Mouse (Mus musculus) heart, embryonic 14.5 days (tissue): ENCODE data around the gene Dcps. TPM values are rescaled to one million over a fixed set of nuclear protein-coding genes. Genes with fewer than 3 reads are reported as not detected.

Experiments used
- ATAC-seq: fragments of 200-750 bp; cut with Nextera tagmentation; 2 replicates; pipeline ENCODE4 v1.8.0; 2017; ENCODE audit warnings: low read depth, moderate TSS enrichment; ENCODE audit not compliant: insufficient number of reproducible peaks, insufficient read depth, low FRiP score
- H3K27ac ChIP-seq, 2 experiments: fragments of 200-500 bp in 1 of 2; fragments of 300-500 bp in 1 of 2; sonication (generic) in 1 of 2; replicated peaks in 1 of 2; 2 replicates each; pipeline ENCODE4 v1.5.1; 2012 to 2014; ENCODE audit warnings: low read depth in 2 of 2, low read length in 2 of 2, control low read depth in 1 of 2, mild to moderate bottlenecking in 1 of 2, mixed read lengths in 1 of 2; ENCODE audit not compliant: control insufficient read depth in 1 of 2, insufficient read depth in 1 of 2
- H3K27me3 ChIP-seq: fragments of 300-500 bp; sonication (generic); 2 replicates; pipeline ENCODE4 v1.6.1; 2014; ENCODE audit warnings: mild to moderate bottlenecking, low read length, control low read depth; ENCODE audit not compliant: control insufficient read depth, insufficient read depth
- H3K36me3 ChIP-seq: fragments of 300-500 bp; sonication (generic); 2 replicates; pipeline ENCODE4 v1.6.1; 2014; ENCODE audit warnings: mild to moderate bottlenecking, control low read depth, low read length, mixed read lengths; ENCODE audit not compliant: control insufficient read depth, insufficient read depth
- H3K4me1 ChIP-seq, 2 experiments: fragments of 200-500 bp in 1 of 2; fragments of 300-500 bp in 1 of 2; sonication (generic) in 1 of 2; 2 replicates each; pipeline ENCODE4 v1.6.1; 2012 to 2014; ENCODE audit warnings: low read length in 2 of 2, control low read depth in 1 of 2, mixed read lengths in 1 of 2; ENCODE audit not compliant: control insufficient read depth in 2 of 2, insufficient read depth in 2 of 2
- H3K4me2 ChIP-seq: fragments of 300-500 bp; sonication (generic); 2 replicates; pipeline ENCODE4 v1.6.1; 2014; ENCODE audit warnings: mild to moderate bottlenecking, low read length
- H3K4me3 ChIP-seq, 2 experiments: fragments of 200-500 bp in 1 of 2; fragments of 300-500 bp in 1 of 2; sonication (generic) in 1 of 2; 2 replicates each; pipeline ENCODE4 v1.5.1; 2012 to 2014; ENCODE audit warnings: low read length in 2 of 2, mild to moderate bottlenecking in 2 of 2, control low read depth in 1 of 2, low read depth in 1 of 2, moderate library complexity in 1 of 2; ENCODE audit not compliant: control insufficient read depth in 1 of 2, insufficient read depth in 1 of 2
- H3K9ac ChIP-seq: fragments of 300-500 bp; sonication (generic); 2 replicates; pipeline ENCODE4 v1.6.1; 2014; ENCODE audit warnings: mild to moderate bottlenecking, low read length
- H3K9me3 ChIP-seq: fragments of 300-500 bp; sonication (generic); 2 replicates; pipeline ENCODE4 v1.6.1; 2016; ENCODE audit warnings: low read length, control low read depth; ENCODE audit not compliant: control insufficient read depth
- WGBS: fragments of 180-500 bp; shearing (Covaris S2); extraction: QIAGEN DNeasy Blood & Tissue Kit; methylation state at CpG from one replicate; pipeline ENCODE4 v1.1.7; 2014; 5-methylcytosine and 5-hydroxymethylcytosine counted together
- polyA plus RNA-seq: library from polyadenylated mRNA; unstranded; fragments of >200 nt; fragmentation: Nextera tagmentation; extraction: Ambion mirVana; gene quantifications from 2 replicates; pipeline ENCODE4 v1.2.1, GENCODE M21; 2014

Gene Dcps
- polyA plus RNA-seq, 1 experiment from 2014 or later: 62.7 TPM

GRCm38 (mm10) chr9:35173331-35173730, 2.5 kb downstream of the Dcps start:
- H3K4me3 ChIP-seq: no peak overlapping the region
- ATAC-seq: no peak

GRCm38 (mm10) chr9:35170071-35170470, 5.8 kb downstream of the Dcps start:
- Histone ChIP-seq H3K4me3 (no peak overlapping the region), H3K27ac (no peak overlapping the region), H3K36me3 (peaks cover 20% of the 10 kb centered on the region), H3K4me2 (no peak overlapping the region), H3K4me1 (peaks cover 0 to 6% of the 10 kb centered on the region in 2 experiments; a peak in 2 of 4 replicates), H3K27me3 (no peaks in the 10 kb centered on the region), H3K9me3 (no peaks in the 10 kb centered on the region), H3K9ac (no peak overlapping the region)
- whole genome bisulfite sequencing: 89% methylated on average over 7 of the region's 7 CpGs
- no peak for ATAC-seq

More at GRCm38 (mm10) chr9:35173331-35173730, 2.5 kb downstream of the Dcps start:
- no peaks in the 10 kb centered on the region for H3K27me3 ChIP-seq
- H3K27ac ChIP-seq: no peak overlapping the region
- no peak overlapping the region for H3K9ac ChIP-seq
- H3K36me3 ChIP-seq: peaks cover 20% of the 10 kb centered on the region
- no peak overlapping the region for H3K4me2 ChIP-seq
- WGBS: 88% methylated on average over 1 of the region's 1 CpGs
- no peaks in the 10 kb centered on the region for H3K9me3 ChIP-seq
- H3K4me1 ChIP-seq: peaks cover 0 to 7% of the 10 kb centered on the region in 2 experiments; a peak in 3 of 4 replicates

GRCm38 (mm10) chr9:35166798-35167635, 8.8 kb downstream of the Dcps start:
- H3K27ac ChIP-seq: no peak overlapping the region
- H3K9ac ChIP-seq: no peak overlapping the region
- H3K4me3 ChIP-seq: no peak overlapping the region
- peaks cover 32% of the 10 kb centered on the region for H3K36me3 ChIP-seq
- WGBS: 67% methylated on average over 9 of the region's 9 CpGs
- no peaks in the 10 kb centered on the region for H3K4me1 ChIP-seq
- H3K4me2 ChIP-seq: no peak overlapping the region
- ATAC-seq: no peak
- H3K9me3 ChIP-seq: no peaks in the 10 kb centered on the region
- no peaks in the 10 kb centered on the region for H3K27me3 ChIP-seq

- Histone ChIP-seq H3K27me3 (no peaks in the 10 kb centered on the region), H3K27ac (no peak overlapping the region), H3K4me1 (no peaks in the 10 kb centered on the region), H3K4me2 (no peak overlapping the region), H3K4me3 (no peak overlapping the region), H3K9me3 (no peaks in the 10 kb centered on the region), H3K36me3 (peaks cover 32% of the 10 kb centered on the region), H3K9ac (no peak overlapping the region)
- no peak for ATAC-seq
- 24% methylated on average over 3 of the region's 3 CpGs for WGBS
These were observed 9.6 kb downstream of the Dcps start for GRCm38 (mm10) chr9:35166144-35166797.

- Histone ChIP-seq H3K4me1 (no peaks in the 10 kb centered on the region), H3K4me3 (no peak overlapping the region), H3K36me3 (peaks cover 16% of the 10 kb centered on the region), H3K27me3 (no peaks in the 10 kb centered on the region), H3K9me3 (no peaks in the 10 kb centered on the region), H3K4me2 (no peak overlapping the region), H3K9ac (no peak overlapping the region), H3K27ac (no peak overlapping the region)
- no peak for ATAC-seq
- WGBS: 70% methylated on average over 5 of the region's 5 CpGs
These were observed 11.6 kb downstream of the Dcps start for GRCm38 (mm10) chr9:35164142-35164874.

- WGBS: 77% methylated on average over 11 of the region's 11 CpGs
- H3K4me1 ChIP-seq: no peaks in the 10 kb centered on the region
- H3K36me3 ChIP-seq: peaks cover 12% of the 10 kb centered on the region
- no peak overlapping the region for H3K9ac ChIP-seq
- H3K9me3 ChIP-seq: no peaks in the 10 kb centered on the region
- H3K27ac ChIP-seq: no peak overlapping the region
- no peak for ATAC-seq
- no peaks in the 10 kb centered on the region for H3K27me3 ChIP-seq
- no peak overlapping the region for H3K4me3 ChIP-seq
- H3K4me2 ChIP-seq: no peak overlapping the region
These were observed 12.7 kb downstream of the Dcps start for GRCm38 (mm10) chr9:35163011-35163690.

GRCm38 (mm10) chr9:35161721-35162120, 14.1 kb downstream of the Dcps start:
- Histone ChIP-seq H3K36me3 (peaks cover 12% of the 10 kb centered on the region), H3K4me2 (no peak overlapping the region), H3K9ac (no peak overlapping the region), H3K27me3 (no peaks in the 10 kb centered on the region), H3K27ac (no peak overlapping the region), H3K4me1 (0 out of 4 replicates have a peak, but pooled peaks cover 0 to 3% of the 10 kb centered on the region in 2 experiments), H3K9me3 (no peaks in the 10 kb centered on the region), H3K4me3 (no peak overlapping the region)
- ATAC-seq: no peak
- WGBS: 87% methylated on average over 7 of the region's 7 CpGs
